Mouse (Mus musculus): ENCODE results near the gene Nup188.

GRCm38 (mm10) chr2:30311481-30311880 lies 25.3 kb downstream of the Nup188 start:
- TF ChIP-seq CTCF (IDR thresholded peaks at IDR 0.05; ENCODE audit: low read depth), result no peak
- TF ChIP-seq EP300 (optimal IDR thresholded peaks at IDR 0.05), result no peak

All from stomach, postnatal 0 days (tissue).